Mouse (Mus musculus) small intestine, adult 2 months (tissue): Measurements from ENCODE around the gene Cep63. TPM values are rescaled to one million over a fixed set of nuclear protein-coding genes. Genes with fewer than 3 reads are reported as not detected.

Experiments
- H3K27ac ChIP-seq: fragments of 200-500 bp; 2 replicates; pipeline ENCODE4 v1.5.1; 2012; ENCODE audit warnings: low read depth, low read length, control low read depth, inconsistent platforms; ENCODE audit not compliant: insufficient read depth
- H3K27me3 ChIP-seq: fragments of 200-500 bp; 2 replicates; pipeline ENCODE4 v1.6.1; 2012; ENCODE audit warnings: mild to moderate bottlenecking, moderate library complexity, low read length, inconsistent platforms; ENCODE audit not compliant: control insufficient read depth, insufficient read depth
- H3K36me3 ChIP-seq: fragments of 200-500 bp; 2 replicates; pipeline ENCODE4 v1.6.1; 2012; ENCODE audit warnings: mild to moderate bottlenecking, low read length, control low read depth, inconsistent platforms; ENCODE audit not compliant: control insufficient read depth, insufficient read depth
- H3K4me1 ChIP-seq: fragments of 200-500 bp; 2 replicates; pipeline ENCODE4 v1.6.1; 2012; ENCODE audit warnings: low read length, inconsistent platforms, mixed read lengths; ENCODE audit not compliant: control insufficient read depth, insufficient read depth, insufficient read length
- H3K4me3 ChIP-seq: fragments of 200-500 bp; 2 replicates; pipeline ENCODE4 v1.5.1; 2012; ENCODE audit warnings: low read depth, mild to moderate bottlenecking, control low read depth, inconsistent platforms, low read length, moderate library complexity
- CTCF ChIP-seq: fragments of 200-500 bp; IDR thresholded peaks from 2 replicates; pipeline ENCODE4 v1.5.1; 2012; ENCODE audit warnings: low read depth, mild to moderate bottlenecking, control low read depth, inconsistent platforms, low read length, moderate library complexity, mixed read lengths; ENCODE audit not compliant: insufficient replicate concordance, insufficient read length; ENCODE audit errors: extremely low read depth
- POLR2A ChIP-seq: fragments of 200-500 bp; IDR thresholded peaks from 2 replicates; pipeline ENCODE4 v1.6.1; 2012; ENCODE audit warnings: low read depth, mild to moderate bottlenecking, control low read depth, inconsistent platforms, low read length, moderate library complexity
- WGBS: fragments of 180-500 bp; shearing (Covaris S2); methylation state at CpG from one replicate; pipeline ENCODE4 v1.1.7; 2018; 5-methylcytosine and 5-hydroxymethylcytosine counted together
- polyA plus RNA-seq: library from polyadenylated mRNA; depleted of rRNA; stranded (reverse); fragments of >200 nt; gene quantifications from 2 replicates; pipeline ENCODE4 v1.2.3, GENCODE M21; 2012

The Cep63 gene
- polyA plus RNA-seq, 1 experiment, result 1.3 TPM

GRCm38 (mm10) chr9:102621385-102621784, 4.9 kb downstream of the Cep63 start:
- Histone ChIP-seq H3K4me1 (no peaks in the 10 kb centered on the region), H3K27me3 (no peaks in the 10 kb centered on the region), H3K36me3 (peaks cover 3% of the 10 kb centered on the region), H3K27ac (no peak overlapping the region), H3K4me3 (no peak overlapping the region)
- WGBS, result 51% methylated on average over 5 of the region's 5 CpGs
- TF ChIP-seq POLR2A (no peak), CTCF (no peak)

- WGBS, result 81% methylated on average over 9 of the region's 9 CpGs
- Histone ChIP-seq H3K4me1 (no peaks in the 10 kb centered on the region), H3K27ac (no peak overlapping the region), H3K4me3 (no peak overlapping the region), H3K27me3 (no peaks in the 10 kb centered on the region), H3K36me3 (peaks cover 16% of the 10 kb centered on the region)
- TF ChIP-seq CTCF (no peak), POLR2A (no peak)
Observed at GRCm38 (mm10) chr9:102616267-102616666, 10.1 kb downstream of the Cep63 start.

- no peak overlapping the region for H3K4me3 ChIP-seq
- H3K4me1 ChIP-seq, result no peaks in the 10 kb centered on the region
- no peaks in the 10 kb centered on the region for H3K27me3 ChIP-seq
- WGBS, result 75% methylated on average over 3 of the region's 3 CpGs
- no peak overlapping the region for H3K27ac ChIP-seq
- H3K36me3 ChIP-seq, result peaks cover 22% of the 10 kb centered on the region
- no peak for TF ChIP-seq POLR2A
- TF ChIP-seq CTCF, result no peak
Observed at GRCm38 (mm10) chr9:102615071-102615470, 11.3 kb downstream of the Cep63 start.

- Histone ChIP-seq H3K36me3 (peaks cover 24% of the 10 kb centered on the region), H3K4me3 (no peak overlapping the region), H3K27me3 (no peaks in the 10 kb centered on the region), H3K27ac (no peak overlapping the region), H3K4me1 (no peaks in the 10 kb centered on the region)
- 76% methylated on average over 3 of the region's 3 CpGs for WGBS
- TF ChIP-seq POLR2A (no peak), CTCF (no peak)
Observed at GRCm38 (mm10) chr9:102609221-102609620, 17.1 kb downstream of the Cep63 start.

GRCm38 (mm10) chr9:102607471-102607870, 18.9 kb downstream of the Cep63 start:
- Histone ChIP-seq H3K27me3 (no peaks in the 10 kb centered on the region), H3K36me3 (peaks cover 21% of the 10 kb centered on the region), H3K4me3 (no peak overlapping the region), H3K27ac (no peak overlapping the region), H3K4me1 (no peaks in the 10 kb centered on the region)
- TF ChIP-seq CTCF (no peak), POLR2A (no peak)
- WGBS, result 81% methylated on average over 5 of the region's 5 CpGs

- no peaks in the 10 kb centered on the region for H3K27me3 ChIP-seq
- no peak overlapping the region for H3K27ac ChIP-seq
- no peak for TF ChIP-seq CTCF
- no peak for TF ChIP-seq POLR2A
- H3K4me3 ChIP-seq, result no peak overlapping the region
- peaks cover 8% of the 10 kb centered on the region; the same call in 1 of the 2 replicates for H3K4me1 ChIP-seq
- H3K36me3 ChIP-seq, result peaks cover 13% of the 10 kb centered on the region
- 97% methylated on average over 6 of the region's 6 CpGs for WGBS
Observed at GRCm38 (mm10) chr9:102605162-102605561, 21.2 kb downstream of the Cep63 start.

GRCm38 (mm10) chr9:102601666-102602065, 24.7 kb downstream of the Cep63 start:
- Histone ChIP-seq H3K4me1 (peaks cover 8% of the 10 kb centered on the region; the same call in 1 of the 2 replicates), H3K27ac (peak overlapping the region; percentile 88), H3K27me3 (no peaks in the 10 kb centered on the region), H3K36me3 (peaks cover 13% of the 10 kb centered on the region), H3K4me3 (no peak overlapping the region)
- TF ChIP-seq CTCF (no peak), POLR2A (no peak)
- WGBS, result 36% methylated on average over 2 of the region's 2 CpGs

GRCm38 (mm10) chr9:102601187-102601586, 25.1 kb downstream of the Cep63 start:
- WGBS, result 30% methylated on average over 2 of the region's 2 CpGs
- TF ChIP-seq CTCF (no peak), POLR2A (no peak)
- H3K27ac ChIP-seq, result peak overlapping the region; percentile 88

More at GRCm38 (mm10) chr9:102601187-102601586, 25.1 kb downstream of the Cep63 start:
- H3K4me3 ChIP-seq, result no peak overlapping the region
- H3K36me3 ChIP-seq, result peaks cover 16% of the 10 kb centered on the region
- H3K27me3 ChIP-seq, result no peaks in the 10 kb centered on the region
- peaks cover 10% of the 10 kb centered on the region; the same call in 1 of the 2 replicates for H3K4me1 ChIP-seq
